Comparison of ENCODE assay signal across 13 mouse cellular contexts in the genomic region with DNA sequence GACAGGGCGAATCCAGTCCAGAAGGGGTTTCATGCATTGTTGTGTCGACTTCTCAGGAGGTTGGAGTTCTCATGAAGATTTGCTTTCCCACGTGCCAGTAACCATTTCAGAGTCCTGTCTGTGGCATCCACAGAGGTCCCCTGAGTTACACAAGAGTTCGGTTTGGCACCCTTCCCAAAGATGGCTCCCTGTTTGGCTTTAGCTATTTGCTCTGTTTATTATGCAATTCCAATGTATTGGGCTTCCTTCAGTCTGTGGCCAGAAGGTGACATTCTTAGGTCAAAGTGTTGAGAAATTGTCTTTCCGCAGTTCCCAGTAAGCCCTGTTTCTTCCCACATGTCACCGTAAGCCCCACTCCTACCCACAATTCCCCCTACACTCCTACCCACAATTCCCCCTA.
DNase-seq lines count a peak whose midpoint lies in the region; ATAC-seq and TF ChIP-seq lines count a peak whose summit lies in the region.
"Had no signal": no experiment of that assay in that cellular context is flagged by ENCODE, and none has a peak within 500 bp of the region (broad histone marks: within the 10 kb centered on the region; RNA-seq: fewer than 3 reads in every experiment).

No protein-coding gene starts in this region.

- 0 out of 2 replicates have a peak, but pooled peaks cover 5% of the 10 kb centered on the region for H3K4me1 ChIP-seq in embryonic facial prominence, embryonic 14.5 days (ENCODE audit: control insufficient read depth, insufficient read depth, low read length)
- 0 out of 2 replicates have a peak, but pooled peaks cover 6% of the 10 kb centered on the region for H3K4me1 ChIP-seq in lung, embryonic 14.5 days (ENCODE audit: insufficient read depth)
- no peaks in the 10 kb centered on the region for H3K4me1 ChIP-seq in stomach, embryonic 16.5 days (ENCODE audit: control insufficient read depth, insufficient read depth, low read length)

- ATAC-seq in embryonic facial prominence, embryonic 14.5 days (ENCODE audit: low read depth): peak; percentile 4; the same call in 1 of the 2 replicates
- ATAC-seq in lung, embryonic 14.5 days (ENCODE audit: insufficient read depth): no peak
- ATAC-seq in stomach, embryonic 16.5 days (ENCODE audit: insufficient read depth, low FRiP score): no peak

- H3K36me3 ChIP-seq in embryonic facial prominence, embryonic 14.5 days (ENCODE audit: control insufficient read depth, insufficient read depth, low read length): no peaks in the 10 kb centered on the region
- no peaks in the 10 kb centered on the region for H3K36me3 ChIP-seq in lung, embryonic 14.5 days (ENCODE audit: insufficient read depth)
- no peaks in the 10 kb centered on the region for H3K36me3 ChIP-seq in stomach, embryonic 16.5 days (ENCODE audit: control insufficient read depth, insufficient read depth, low read length)
- H3K36me3 ChIP-seq: hindbrain, embryonic 10.5 days; limb, embryonic 13.5 days had no signal

- no peak for TF ChIP-seq CTCF in lung, embryonic 14.5 days (IDR thresholded peaks at IDR 0.05; ENCODE audit: low read depth)

- H3K9ac ChIP-seq in embryonic facial prominence, embryonic 14.5 days (ENCODE audit: low read depth, low read length): no peak overlapping the region
- H3K9ac ChIP-seq in lung, embryonic 14.5 days: no peak overlapping the region
- no peak overlapping the region for H3K9ac ChIP-seq in stomach, embryonic 16.5 days (ENCODE audit: low read length)
- H3K9ac ChIP-seq: limb, embryonic 13.5 days had no signal

- H3K4me3 ChIP-seq in embryonic facial prominence, embryonic 14.5 days (ENCODE audit: low read depth, low read length): no peak overlapping the region
- H3K4me3 ChIP-seq in lung, embryonic 14.5 days (ENCODE audit: low read depth, low read length): no peak overlapping the region
- no peak overlapping the region for H3K4me3 ChIP-seq in stomach, embryonic 16.5 days (replicated peaks; ENCODE audit: low read length)
- H3K4me3 ChIP-seq: hindbrain, embryonic 10.5 days; limb, embryonic 13.5 days had no signal

- no peak overlapping the region for H3K4me2 ChIP-seq in embryonic facial prominence, embryonic 14.5 days (ENCODE audit: low read depth, low read length)
- no peak overlapping the region for H3K4me2 ChIP-seq in lung, embryonic 14.5 days
- H3K4me2 ChIP-seq in stomach, embryonic 16.5 days (ENCODE audit: low read depth, low read length): no peak overlapping the region
- H3K4me2 ChIP-seq: limb, embryonic 13.5 days had no signal

- DNase-seq in ovary, postnatal 36 days (ENCODE audit: low spot score): peak; percentile 15
- no peak for DNase-seq in ovary, postnatal 14 days (ENCODE audit: low spot score)
- peak; percentile 58 for DNase-seq in embryonic facial prominence, embryonic 14.5 days (ENCODE audit: low spot score)
- peak; percentile 82 for DNase-seq in lung, embryonic 14.5 days
- DNase-seq in right cerebral cortex, postnatal 25 days: no peak
- no peak for DNase-seq in cerebellum, adult 9-10 months
- DNase-seq in layer of hippocampus, adult 9-10 months (ENCODE audit: low spot score): no peak
- DNase-seq: cerebellum, adult 11-12 months; kidney, adult 8-10 months; thymus, postnatal 4 days had no signal

- H3K9me3 ChIP-seq in embryonic facial prominence, embryonic 14.5 days (ENCODE audit: control insufficient read depth, low read length): peaks cover 7% of the 10 kb centered on the region; the same call in 1 of the 2 replicates
- H3K9me3 ChIP-seq in lung, embryonic 14.5 days (ENCODE audit: low read depth, low read length): no peaks in the 10 kb centered on the region
- H3K9me3 ChIP-seq in stomach, embryonic 16.5 days (replicated peaks; ENCODE audit: control insufficient read depth, low read length): no peaks in the 10 kb centered on the region
- H3K9me3 ChIP-seq: hindbrain, embryonic 10.5 days had no signal

- H3K27ac ChIP-seq in embryonic facial prominence, embryonic 14.5 days (replicated peaks; ENCODE audit: low read depth, low read length): 0 out of 2 replicates have a peak overlapping the region, but pooled peaks have one; percentile 3
- peak overlapping the region; percentile 28; the same call in 1 of the 2 replicates for H3K27ac ChIP-seq in lung, embryonic 14.5 days (ENCODE audit: low read depth)
- H3K27ac ChIP-seq in stomach, embryonic 16.5 days (ENCODE audit: low read length): peak overlapping the region; percentile 35; the same call in 1 of the 2 replicates
- H3K27ac ChIP-seq: hindbrain, embryonic 10.5 days; limb, embryonic 13.5 days had no signal

- WGBS in embryonic facial prominence, embryonic 14.5 days: 58% methylated on average over 6 of the region's 6 CpGs
- 56% methylated on average over 6 of the region's 6 CpGs for WGBS in lung, embryonic 14.5 days
- WGBS in stomach, embryonic 16.5 days: 64% methylated on average over 6 of the region's 6 CpGs

- peaks cover 4% of the 10 kb centered on the region; the same call in 1 of the 2 replicates for H3K27me3 ChIP-seq in embryonic facial prominence, embryonic 14.5 days (replicated peaks; ENCODE audit: control insufficient read depth, insufficient read depth, low read length)
- no peaks in the 10 kb centered on the region for H3K27me3 ChIP-seq in lung, embryonic 14.5 days (ENCODE audit: insufficient read depth, low read length)
- H3K27me3 ChIP-seq in stomach, embryonic 16.5 days (ENCODE audit: control insufficient read depth, insufficient read depth, low read length): no peaks in the 10 kb centered on the region

Comparison
In these comparisons a context has a peak if more than half of its experiments do, and no peak if none do; other contexts are left out.
1. DNase-seq: peak in ovary, postnatal 36 days (single experiment), embryonic facial prominence, embryonic 14.5 days (single experiment) and lung, embryonic 14.5 days (single experiment); none in ovary, postnatal 14 days (single experiment), right cerebral cortex, postnatal 25 days (single experiment), cerebellum, adult 9-10 months (single experiment) and layer of hippocampus, adult 9-10 months (single experiment).
2. Peak in every context shown above with its lines, with median percentiles within 50 percentile points of each other: H3K27ac ChIP-seq.